ENCODE assay signal across 9 mouse cellular contexts in the genomic region with DNA sequence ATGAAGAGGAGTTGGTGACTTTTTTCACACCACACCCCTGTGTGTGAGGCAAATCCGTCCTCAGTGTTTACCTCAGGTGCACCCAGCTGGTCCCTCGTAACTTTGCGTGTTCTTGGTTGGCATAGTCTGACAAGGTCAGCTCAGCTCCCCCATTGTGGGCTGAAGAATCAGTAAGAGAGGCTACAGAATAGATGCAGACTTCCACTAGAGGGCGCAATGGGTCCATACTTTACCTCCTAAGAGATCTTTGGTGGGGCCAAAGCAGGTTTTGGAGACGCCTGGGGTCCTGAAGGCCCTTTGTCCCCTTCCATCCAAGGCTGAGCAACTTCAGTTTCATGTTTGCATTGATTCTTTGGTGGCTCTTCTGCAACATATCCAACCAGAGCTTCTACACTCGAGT. TPM values are rescaled to one million over a fixed set of nuclear protein-coding genes. Genes with fewer than 3 reads are reported as not detected.
DNase-seq lines count a peak whose midpoint lies in the region; ATAC-seq and TF ChIP-seq lines count a peak whose summit lies in the region.
"Had no signal": no experiment of that assay in that cellular context is flagged by ENCODE, and none has a peak within 500 bp of the region (broad histone marks: within the 10 kb centered on the region; RNA-seq: fewer than 3 reads in every experiment).

No protein-coding gene starts in this region.

- peak; percentile 55 for DNase-seq in cerebellum, adult 11 months
- peak; percentile 44 for DNase-seq in urinary bladder, postnatal 14 days (ENCODE audit: low spot score)
- no peak for DNase-seq in urinary bladder, postnatal 10 days (ENCODE audit: low spot score)
- peak; percentile 86 for DNase-seq in embryo, embryonic 10 days (ENCODE audit: low spot score)
- DNase-seq in kidney, postnatal 0 days (ENCODE audit: low spot score), result peak; percentile 85
- DNase-seq in lung, embryonic 14.5 days, result peak; percentile 88

- WGBS in kidney, postnatal 0 days, result 11% methylated on average over 6 of the region's 6 CpGs
- WGBS in lung, embryonic 14.5 days, result 13% methylated on average over 6 of the region's 6 CpGs
- WGBS in small intestine, adult 2 months, result 12% methylated on average over 6 of the region's 6 CpGs

- no peaks in the 10 kb centered on the region for H3K9me3 ChIP-seq in kidney, postnatal 0 days (replicated peaks; ENCODE audit: low read length)
- no peaks in the 10 kb centered on the region for H3K9me3 ChIP-seq in lung, embryonic 14.5 days (ENCODE audit: low read depth, low read length)

- no peaks in the 10 kb centered on the region for H3K4me1 ChIP-seq in kidney, postnatal 0 days (replicated peaks; ENCODE audit: insufficient read depth, low read length)
- no peaks in the 10 kb centered on the region for H3K4me1 ChIP-seq in lung, embryonic 14.5 days (ENCODE audit: insufficient read depth)
- no peaks in the 10 kb centered on the region for H3K4me1 ChIP-seq in small intestine, adult 2 months (ENCODE audit: control insufficient read depth, insufficient read depth, insufficient read length, low read length)

- no peak overlapping the region for H3K9ac ChIP-seq in kidney, postnatal 0 days (ENCODE audit: low read depth, low read length)
- no peak overlapping the region for H3K9ac ChIP-seq in lung, embryonic 14.5 days

- no peak for ATAC-seq in cerebellum, adult (ENCODE audit: insufficient number of reproducible peaks, low FRiP score, low TSS enrichment)
- 0 out of 2 replicates have a peak, but pooled peaks have one; percentile 25 for ATAC-seq in kidney, postnatal 0 days (replicated peaks; ENCODE audit: low FRiP score, low read depth)
- ATAC-seq in lung, embryonic 14.5 days (ENCODE audit: insufficient read depth), result no peak
- ATAC-seq: Patski had no signal

- H3K27me3 ChIP-seq in kidney, postnatal 0 days (ENCODE audit: insufficient read depth, low read length), result no peaks in the 10 kb centered on the region
- H3K27me3 ChIP-seq in lung, embryonic 14.5 days (ENCODE audit: insufficient read depth, low read length), result no peaks in the 10 kb centered on the region
- H3K27me3 ChIP-seq in small intestine, adult 2 months (ENCODE audit: control insufficient read depth, insufficient read depth, low read length), result no peaks in the 10 kb centered on the region

- TF ChIP-seq CTCF in kidney, postnatal 0 days (IDR thresholded peaks at IDR 0.05; ENCODE audit: low read depth), result peak; percentile 85
- peak; percentile 73 for TF ChIP-seq CTCF in lung, embryonic 14.5 days (IDR thresholded peaks at IDR 0.05; ENCODE audit: low read depth)
- peak; percentile 66; the same call in 1 of the 2 replicates for TF ChIP-seq CTCF in small intestine, adult 2 months (IDR thresholded peaks at IDR 0.05; ENCODE audit: extremely low read depth, insufficient read length, insufficient replicate concordance, low read depth, low read length)

- TF ChIP-seq POLR2A in small intestine, adult 2 months (IDR thresholded peaks at IDR 0.05; ENCODE audit: low read depth, low read length), result no peak

- no peak overlapping the region for H3K4me2 ChIP-seq in kidney, postnatal 0 days (ENCODE audit: low read length)
- H3K4me2 ChIP-seq in lung, embryonic 14.5 days, result no peak overlapping the region

- H3K36me3 ChIP-seq in kidney, postnatal 0 days (ENCODE audit: insufficient read depth, low read length), result no peaks in the 10 kb centered on the region
- no peaks in the 10 kb centered on the region for H3K36me3 ChIP-seq in lung, embryonic 14.5 days (ENCODE audit: insufficient read depth)
- H3K36me3 ChIP-seq in small intestine, adult 2 months (ENCODE audit: control insufficient read depth, insufficient read depth, low read length), result no peaks in the 10 kb centered on the region

- H3K4me3 ChIP-seq in kidney, postnatal 0 days (replicated peaks; ENCODE audit: low read depth, low read length), result no peak overlapping the region
- no peak overlapping the region for H3K4me3 ChIP-seq in lung, embryonic 14.5 days (ENCODE audit: low read depth, low read length)
- H3K4me3 ChIP-seq in small intestine, adult 2 months (ENCODE audit: low read depth, low read length), result no peak overlapping the region

- H3K27ac ChIP-seq in kidney, postnatal 0 days, result no peak overlapping the region
- no peak overlapping the region for H3K27ac ChIP-seq in lung, embryonic 14.5 days (ENCODE audit: low read depth)
- H3K27ac ChIP-seq in small intestine, adult 2 months (ENCODE audit: insufficient read depth, low read depth, low read length), result no peak overlapping the region

RNA-seq across cellular contexts. Expression of a gene that starts 39.2 kb away (rescaled TPM):
- polyA plus RNA-seq in kidney, postnatal 0 days (2015; fragmentation: Nextera tagmentation; extraction: Ambion mirVana), result 0.01 TPM in 1 of 2 replicates, not detected in the other
- not detected in 2 replicates for polyA plus RNA-seq in lung, embryonic 14.5 days (2014; fragmentation: Nextera tagmentation; extraction: Ambion mirVana)
- 0.04 TPM in 1 of 2 replicates, not detected in the other for polyA plus RNA-seq in small intestine, adult 2 months (2012; rRNA removed)
- polyA plus RNA-seq: Patski had no signal

RNA-seq across cellular contexts. Expression of a gene that starts 41.6 kb away (rescaled TPM):
- polyA plus RNA-seq in kidney, postnatal 0 days (2015; fragmentation: Nextera tagmentation; extraction: Ambion mirVana), result 36.8 and 44.4 TPM in 2 replicates
- 0.22 and 0.88 TPM in 2 replicates for polyA plus RNA-seq in lung, embryonic 14.5 days (2014; fragmentation: Nextera tagmentation; extraction: Ambion mirVana)
- 34.5 and 105 TPM in 2 replicates for polyA plus RNA-seq in small intestine, adult 2 months (2012; rRNA removed)
- polyA plus RNA-seq: Patski had no signal

Comparison
In these comparisons a context has a peak if more than half of its experiments do, and no peak if none do; other contexts are left out.
1. RNA of a gene that starts 41.6 kb away (polyA plus RNA-seq): 34.5 to 105 TPM in small intestine, adult 2 months and 36.8 to 44.4 TPM in kidney, postnatal 0 days; 0.22 to 0.88 TPM in lung, embryonic 14.5 days; every median in the first group is over 10 times any median in the second.
2. Peak in every context shown above with its lines, with median percentiles within 50 percentile points of each other: CTCF ChIP-seq.